In genomic region chr13:21268262-21268661, GRCm38 (mm10) we compare ENCODE assay signal across 10 mouse cellular contexts. TPM values are rescaled to one million over a fixed set of nuclear protein-coding genes. Genes with fewer than 3 reads are reported as not detected.
A peak's percentile ranks its signal among the peaks of the same experiment; 100 is the strongest.
DNase-seq lines count a peak whose midpoint lies in the region; ATAC-seq and TF ChIP-seq lines count a peak whose summit lies in the region.
"Had no signal": no experiment of that assay in that cellular context is flagged by ENCODE, and none has a peak within 500 bp of the region (broad histone marks: within the 10 kb centered on the region; RNA-seq: fewer than 3 reads in every experiment).

No protein-coding gene starts in this region.

- H3K4me2 ChIP-seq in heart, embryonic 13.5 days, result peak overlapping the region; percentile 49
- H3K4me2 ChIP-seq in CH12.LX (ENCODE audit: insufficient read depth, low read depth, poor library complexity, severe bottlenecking), result peak overlapping the region; percentile 74
- H3K4me2 ChIP-seq in limb, embryonic 15.5 days, result peak overlapping the region; percentile 22; the same call in 1 of the 2 replicates

- H3K36me3 ChIP-seq in heart, embryonic 13.5 days, result no peaks in the 10 kb centered on the region
- H3K36me3 ChIP-seq in CH12.LX (replicated peaks in 1 of 2; ENCODE audit: control insufficient read depth in 1 of 2, insufficient read depth in 1 of 2, low read length in 1 of 2), result no peaks in the 10 kb centered on the region
- no peaks in the 10 kb centered on the region for H3K36me3 ChIP-seq in limb, embryonic 15.5 days

- no peak overlapping the region for H3K9ac ChIP-seq in heart, embryonic 13.5 days
- no peak overlapping the region for H3K9ac ChIP-seq in CH12.LX (ENCODE audit: insufficient read depth, low read depth)
- no peak overlapping the region for H3K9ac ChIP-seq in limb, embryonic 15.5 days

- no peak for DNase-seq in heart, postnatal 25 days (ENCODE audit: low spot score)
- peak; percentile 77 for DNase-seq in CH12.LX (ENCODE audit: extremely low read depth)
- DNase-seq in left cerebral cortex, adult 18-20 months (ENCODE audit: low spot score in 2 of 2), result no peak
- no peak for DNase-seq in testis, postnatal 10 days (ENCODE audit: low spot score)
- DNase-seq in layer of hippocampus, postnatal 10 days (ENCODE audit: low spot score in 2 of 2), result no peak
- DNase-seq: kidney, adult 11 months had no signal

- in situ Hi-C loops in CH12.LX (cut with MboI; ENCODE audit: low pct_ligation_motif_present, low pct_unique_long_range_greater_than_20kb, low sequenced_read_pairs), result no loop called here

- ATAC-seq in heart, embryonic 13.5 days (ENCODE audit: extremely low read depth, insufficient number of reproducible peaks, low FRiP score, low TSS enrichment), result no peak
- no peak for ATAC-seq in limb, embryonic 15.5 days (ENCODE audit: insufficient number of reproducible peaks, low FRiP score, low TSS enrichment, low read depth)

- H3K27me3 ChIP-seq in heart, embryonic 13.5 days (replicated peaks), result peaks cover 7% of the 10 kb centered on the region
- peaks cover 14% of the 10 kb centered on the region for H3K27me3 ChIP-seq in CH12.LX (replicated peaks)
- 0 out of 2 replicates have a peak, but pooled peaks cover 4% of the 10 kb centered on the region for H3K27me3 ChIP-seq in limb, embryonic 15.5 days

- H3K9me3 ChIP-seq in heart, embryonic 13.5 days, result no peaks in the 10 kb centered on the region
- no peaks in the 10 kb centered on the region for H3K9me3 ChIP-seq in CH12.LX (replicated peaks; ENCODE audit: low read length)
- H3K9me3 ChIP-seq in limb, embryonic 15.5 days, result no peaks in the 10 kb centered on the region

- TF ChIP-seq POLR2A in CH12.LX (IDR thresholded peaks at IDR 0.05; ENCODE audit: low read depth, low read length), result no peak
- TF ChIP-seq POLR2A in embryonic fibroblast, embryonic 13.5 days (IDR thresholded peaks at IDR 0.05; ENCODE audit: low read depth, low read length), result no peak

- no peak for TF ChIP-seq RAD21 in CH12.LX (IDR thresholded peaks at IDR 0.05; ENCODE audit: low read depth, low read length)

- peaks cover 8% of the 10 kb centered on the region; the same call in 1 of the 2 replicates for H3K4me1 ChIP-seq in heart, embryonic 13.5 days
- 0 out of 4 replicates have a peak, but pooled peaks cover 0 to 2% of the 10 kb centered on the region in 2 experiments for H3K4me1 ChIP-seq in CH12.LX (ENCODE audit: control insufficient read depth in 1 of 2, insufficient read depth in 2 of 2)
- H3K4me1 ChIP-seq in embryonic fibroblast, embryonic 13.5 days (ENCODE audit: control insufficient read depth, insufficient read depth, low read length), result no peaks in the 10 kb centered on the region; the same call in 1 of the 2 replicates
- H3K4me1 ChIP-seq in limb, embryonic 15.5 days, result no peaks in the 10 kb centered on the region

- no peak for TF ChIP-seq EP300 in CH12.LX (IDR thresholded peaks at IDR 0.05; ENCODE audit: low read length)

- H3K27ac ChIP-seq in heart, embryonic 13.5 days (replicated peaks), result no peak overlapping the region
- no peak overlapping the region for H3K27ac ChIP-seq in CH12.LX (ENCODE audit: insufficient read depth, low read depth)
- no peak overlapping the region for H3K27ac ChIP-seq in embryonic fibroblast, embryonic 13.5 days (ENCODE audit: insufficient read depth, low read length)
- H3K27ac ChIP-seq in limb, embryonic 15.5 days, result no peak overlapping the region

- dilution Hi-C loops in CH12.LX (cut with MboI; ENCODE audit: extremely low pct_ligation_motif_present, extremely low pct_unique_long_range_greater_than_20kb, low sequenced_read_pairs), result no loop called here

- no peak for TF ChIP-seq CTCF in CH12.LX (conservative IDR thresholded peaks at IDR 0.05 in 1 of 2, IDR thresholded peaks at IDR 0.05 in 1 of 2; ENCODE audit: low read depth in 2 of 2, low read length in 2 of 2)
- TF ChIP-seq CTCF in embryonic fibroblast, embryonic 13.5 days (IDR thresholded peaks at IDR 0.05; ENCODE audit: borderline replicate concordance, insufficient read depth, low read length), result no peak

- intact Hi-C loops in heart, postnatal 25 days (cut with DNase I), result no loop called here

- 2% methylated on average over 1 of the region's 1 CpGs for WGBS in heart, embryonic 13.5 days
- 4% methylated on average over 1 of the region's 1 CpGs for WGBS in limb, embryonic 15.5 days

- H3K79me2 ChIP-seq in CH12.LX (replicated peaks; ENCODE audit: control insufficient read depth, extremely low read depth, insufficient read depth, poor library complexity, severe bottlenecking), result no peaks in the 10 kb centered on the region

- peak overlapping the region; percentile 23 for H3K4me3 ChIP-seq in heart, embryonic 13.5 days
- H3K4me3 ChIP-seq in CH12.LX (replicated peaks in 1 of 3; ENCODE audit: low read depth in 2 of 3, low read length in 2 of 3, poor library complexity in 1 of 3), result peak overlapping the region in 2 of 3 experiments; percentile 5 to 17
- H3K4me3 ChIP-seq in embryonic fibroblast, embryonic 13.5 days (ENCODE audit: insufficient read depth, low read length), result peak overlapping the region; percentile 48
- no peak overlapping the region for H3K4me3 ChIP-seq in limb, embryonic 15.5 days

TF ChIP-seq in CH12.LX, 34 proteins besides CTCF, POLR2A, EP300 and RAD21:
- TF ChIP-seq SIN3A (IDR thresholded peaks at IDR 0.05; ENCODE audit: low read length) (no peak), TBP (conservative IDR thresholded peaks at IDR 0.05; ENCODE audit: low read depth, low read length) (peak; percentile 100), ELF1 (IDR thresholded peaks at IDR 0.05; ENCODE audit: low read depth, low read length) (peak; percentile 87), KAT2A (IDR thresholded peaks at IDR 0.05; ENCODE audit: insufficient replicate concordance, low read length) (0 out of 2 replicates have a peak, but pooled peaks have one; percentile 12), MAFK (IDR thresholded peaks at IDR 0.05; ENCODE audit: insufficient replicate concordance, low read length) (peak; percentile 94), E2F4 (IDR thresholded peaks at IDR 0.05; ENCODE audit: insufficient replicate concordance, low read depth, low read length) (peak; percentile 84)

RNA-seq across cellular contexts. Expression of gene Gpx5, which starts 24.3 kb away (rescaled TPM):
- polyA plus RNA-seq in heart, embryonic 13.5 days (2015; fragmentation: Nextera tagmentation; extraction: Ambion mirVana), result not detected in 2 replicates
- not detected for total RNA-seq in heart, postnatal 25 days (2021)
- total RNA-seq in CH12.LX (2012; rRNA removed) (not detected in 2 replicates), CH12.LX (2014; rRNA removed) (not detected in 2 replicates)
- polyA plus RNA-seq in CH12.LX (2012; ENCODE audit: insufficient read length, low read depth), result not detected in 2 replicates
- polyA plus RNA-seq in embryonic fibroblast, embryonic 13.5 days (2011; ENCODE audit: insufficient read length, low read depth, missing spikeins), result not detected in 2 replicates
- polyA plus RNA-seq in limb, embryonic 15.5 days (2015; fragmentation: Nextera tagmentation; extraction: Ambion mirVana), result not detected in 2 replicates
- not detected for total RNA-seq in left cerebral cortex, adult 18-20 months (2021)
- not detected for total RNA-seq in layer of hippocampus, postnatal 10 days (2021)
- total RNA-seq: monocyte, adult 5-6 weeks had no signal

RNA-seq across cellular contexts. Expression of gene Gpx6, which starts 43.7 kb away (rescaled TPM):
- not detected in 2 replicates for polyA plus RNA-seq in heart, embryonic 13.5 days (2015; fragmentation: Nextera tagmentation; extraction: Ambion mirVana)
- not detected for total RNA-seq in heart, postnatal 25 days (2021)
- total RNA-seq in CH12.LX (2012; rRNA removed) (0.29 TPM in 1 of 2 replicates, not detected in the other), CH12.LX (2014; rRNA removed) (1.3 and 1.4 TPM in 2 replicates)
- 1.2 and 2.2 TPM in 2 replicates for polyA plus RNA-seq in CH12.LX (2012; ENCODE audit: insufficient read length, low read depth)
- not detected in 2 replicates for polyA plus RNA-seq in embryonic fibroblast, embryonic 13.5 days (2011; ENCODE audit: insufficient read length, low read depth, missing spikeins)
- 0.23 TPM in 1 of 2 replicates, not detected in the other for polyA plus RNA-seq in limb, embryonic 15.5 days (2015; fragmentation: Nextera tagmentation; extraction: Ambion mirVana)
- under 1 TPM; 0.33 to 0.37 TPM for total RNA-seq in left cerebral cortex, adult 18-20 months (2021)
- total RNA-seq in layer of hippocampus, postnatal 10 days (2021), result not detected
- total RNA-seq: monocyte, adult 5-6 weeks had no signal

Comparison
In these comparisons a context has a peak if more than half of its experiments do, and no peak if none do; other contexts are left out.
1. H3K4me2 ChIP-seq: peak in every context shown above with its lines; median percentile 74 in CH12.LX; 49 in heart, embryonic 13.5 days; 22 in limb, embryonic 15.5 days.